Mouse (Mus musculus) megakaryocyte, embryonic 14.5 days (primary cell): ENCODE results near the gene Etfrf1.

Source experiments
- FLI1 ChIP-seq: IDR thresholded peaks from 2 replicates; pipeline ENCODE4 v1.6.1; 2012; ENCODE audit warnings: low read length, inconsistent platforms, mixed read lengths
- GATA1 ChIP-seq: IDR thresholded peaks from 3 replicates; pipeline ENCODE4 v1.6.1; 2012; ENCODE audit warnings: mixed read lengths, low read length, inconsistent platforms, borderline replicate concordance

DNA sequence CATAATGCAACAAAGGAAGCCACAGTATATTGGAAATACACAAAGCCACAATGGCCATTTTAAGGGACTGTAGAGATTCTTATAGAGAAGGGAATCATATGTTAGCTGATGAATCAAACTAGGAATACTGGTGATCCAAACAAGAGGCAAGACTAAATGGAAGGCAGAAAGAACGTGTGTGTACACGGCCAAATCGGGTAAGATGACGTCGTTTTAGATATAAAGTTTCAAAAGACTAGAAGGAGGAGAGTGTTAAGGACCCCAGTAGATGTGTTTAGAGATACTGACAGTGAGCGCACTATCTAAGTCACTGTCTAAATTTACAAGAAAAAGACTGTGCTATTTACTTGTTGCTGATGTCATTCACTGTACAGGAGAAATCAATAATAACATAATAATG is 13.3 kb downstream of the Etfrf1 start:
- TF ChIP-seq GATA1: no peak
- TF ChIP-seq FLI1: no peak
